Mouse (Mus musculus) kidney, adult 2 months (tissue): ENCODE measurements around the gene Ndufs2.

Experiments
- CTCF ChIP-seq: fragments of 200-500 bp; conservative IDR thresholded peaks from 2 replicates; pipeline ENCODE4 v1.5.1; 2011; ENCODE audit warnings: low read depth, mild to moderate bottlenecking, control low read depth, low read length, moderate library complexity, mixed read lengths; ENCODE audit not compliant: insufficient read depth, insufficient read length
- POLR2A ChIP-seq: fragments of 200-500 bp; IDR thresholded peaks from one replicate; pipeline ENCODE4 v1.6.1; 2011; ENCODE audit warnings: low read depth, low read length, control low read depth

DNA sequence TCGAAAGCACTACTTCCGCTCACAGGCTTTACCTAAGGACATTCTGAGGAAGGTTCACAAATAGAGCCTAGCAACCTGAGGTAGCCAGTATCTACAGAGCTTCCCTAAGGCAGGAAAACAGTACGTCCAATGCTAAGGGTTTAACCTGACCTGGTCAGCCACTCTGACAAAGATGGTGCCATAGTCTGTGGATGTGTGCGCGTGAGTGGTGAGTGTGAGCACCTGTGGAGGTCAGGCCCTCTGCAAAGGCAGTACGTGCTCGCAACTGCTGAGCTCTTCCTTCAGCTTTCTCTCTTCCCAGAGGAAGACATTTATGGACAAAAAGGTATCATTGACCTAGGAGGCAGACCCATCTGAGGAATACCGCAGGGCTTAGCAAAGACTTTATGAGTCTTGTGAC is 27.2 kb upstream of the Ndufs2 start:
- TF ChIP-seq POLR2A (no peak), CTCF (no peak)
